Mouse (Mus musculus) midbrain, embryonic 15.5 days (tissue): ENCODE measurements around the gene Cacnb4. TPM values are rescaled to one million over a fixed set of nuclear protein-coding genes. Genes with fewer than 3 reads are reported as not detected.

Source experiments
- polyA plus RNA-seq: library from polyadenylated mRNA; unstranded; fragments of >200 nt; fragmentation: Nextera tagmentation; extraction: Ambion mirVana; gene quantifications from 2 replicates; pipeline ENCODE4 v1.2.1, GENCODE M21; 2015

Gene Cacnb4
- polyA plus RNA-seq, 1 experiment from 2014 or later, result 13.7 TPM

Other genes starting within 250 kb of the Cacnb4 start
- 38.1 and 39.0 TPM in 2 replicates for gene Stam2, start 65.5 kb upstream of the Cacnb4 start, polyA plus RNA-seq
- 10.2 and 10.7 TPM in 2 replicates for gene Fmnl2, start 181.0 kb upstream of the Cacnb4 start, polyA plus RNA-seq